In the genomic region with DNA sequence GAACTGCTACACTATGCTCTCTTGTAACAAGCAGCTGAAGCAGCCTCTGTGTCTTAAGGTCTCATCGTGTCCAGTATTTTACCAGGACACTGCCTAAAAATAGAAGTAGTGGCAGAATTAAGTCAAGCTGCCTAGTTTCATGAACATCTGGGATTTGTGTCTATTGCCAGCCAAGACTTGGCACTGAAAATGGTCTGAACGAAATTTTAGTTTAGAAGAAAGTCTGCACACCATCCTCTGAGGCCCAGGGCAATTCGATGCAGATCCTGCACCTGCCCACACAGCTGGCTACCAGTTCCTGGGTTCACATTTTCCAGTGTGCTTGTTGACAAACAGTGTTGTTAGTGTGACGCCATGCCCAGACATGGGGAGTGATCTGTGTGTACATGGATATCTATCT, we compare ENCODE assay signal across 18 mouse cellular contexts.
DNase-seq lines count a peak whose midpoint lies in the region; ATAC-seq and TF ChIP-seq lines count a peak whose summit lies in the region.
"Had no signal": no experiment of that assay in that cellular context is flagged by ENCODE, and none has a peak within 500 bp of the region (broad histone marks: within the 10 kb centered on the region; RNA-seq: fewer than 3 reads in every experiment).

No protein-coding gene starts in this region.

- 46% methylated on average over 4 of the region's 4 CpGs for WGBS in forebrain, embryonic 16.5 days
- 92% methylated on average over 4 of the region's 4 CpGs for WGBS in forebrain, embryonic 11.5 days
- 46% methylated on average over 4 of the region's 4 CpGs for WGBS in limb, embryonic 14.5 days
- 87% methylated on average over 4 of the region's 4 CpGs for WGBS in limb, embryonic 10.5 days
- 70% methylated on average over 4 of the region's 4 CpGs for WGBS in hindbrain, embryonic 13.5 days

- H3K4me3 ChIP-seq in forebrain, embryonic 16.5 days (replicated peaks; ENCODE audit: low read length): no peak overlapping the region
- no peak overlapping the region for H3K4me3 ChIP-seq in forebrain, embryonic 11.5 days (ENCODE audit: low read depth, low read length)
- H3K4me3 ChIP-seq in limb, embryonic 14.5 days (replicated peaks; ENCODE audit: low read length): no peak overlapping the region
- H3K4me3 ChIP-seq in limb, embryonic 10.5 days: no peak overlapping the region
- H3K4me3 ChIP-seq in hindbrain, embryonic 13.5 days: no peak overlapping the region
- H3K4me3 ChIP-seq: erythroblast, embryonic 14.5 days; neural tube, embryonic 15.5 days had no signal

- peaks cover 10% of the 10 kb centered on the region for H3K4me1 ChIP-seq in forebrain, embryonic 16.5 days (replicated peaks; ENCODE audit: control insufficient read depth, insufficient read depth, low read length)
- no peaks in the 10 kb centered on the region for H3K4me1 ChIP-seq in forebrain, embryonic 11.5 days (replicated peaks; ENCODE audit: control insufficient read depth, insufficient read depth, low read length)
- peaks cover 8% of the 10 kb centered on the region for H3K4me1 ChIP-seq in limb, embryonic 14.5 days (ENCODE audit: control insufficient read depth, insufficient read depth, low read length)
- 0 out of 2 replicates have a peak, but pooled peaks cover 5% of the 10 kb centered on the region for H3K4me1 ChIP-seq in limb, embryonic 10.5 days
- peaks cover 16% of the 10 kb centered on the region for H3K4me1 ChIP-seq in hindbrain, embryonic 13.5 days (replicated peaks)

- 0 out of 2 replicates have a peak, but pooled peaks have one; percentile 23 for ATAC-seq in forebrain, embryonic 16.5 days
- ATAC-seq in forebrain, embryonic 11.5 days (replicated peaks; ENCODE audit: low FRiP score): no peak
- ATAC-seq in limb, embryonic 14.5 days (ENCODE audit: low FRiP score, low read depth): no peak
- ATAC-seq in hindbrain, embryonic 13.5 days (ENCODE audit: low FRiP score): no peak
- ATAC-seq: liver, postnatal 0 days had no signal

- no peaks in the 10 kb centered on the region for H3K9me3 ChIP-seq in forebrain, embryonic 16.5 days (ENCODE audit: control insufficient read depth, low read length)
- no peaks in the 10 kb centered on the region for H3K9me3 ChIP-seq in forebrain, embryonic 11.5 days (ENCODE audit: control insufficient read depth, low read length)
- H3K9me3 ChIP-seq in limb, embryonic 14.5 days (ENCODE audit: control insufficient read depth, low read length): no peaks in the 10 kb centered on the region
- no peaks in the 10 kb centered on the region for H3K9me3 ChIP-seq in limb, embryonic 10.5 days (replicated peaks)
- H3K9me3 ChIP-seq in hindbrain, embryonic 13.5 days: no peaks in the 10 kb centered on the region
- H3K9me3 ChIP-seq: neural tube, embryonic 15.5 days had no signal

- no peaks in the 10 kb centered on the region for H3K36me3 ChIP-seq in forebrain, embryonic 16.5 days (ENCODE audit: control insufficient read depth, insufficient read depth)
- no peaks in the 10 kb centered on the region for H3K36me3 ChIP-seq in forebrain, embryonic 11.5 days (ENCODE audit: control insufficient read depth, insufficient read depth, low read length)
- H3K36me3 ChIP-seq in limb, embryonic 14.5 days (ENCODE audit: control insufficient read depth, insufficient read depth, low read length): no peaks in the 10 kb centered on the region
- no peaks in the 10 kb centered on the region for H3K36me3 ChIP-seq in limb, embryonic 10.5 days
- no peaks in the 10 kb centered on the region for H3K36me3 ChIP-seq in hindbrain, embryonic 13.5 days
- H3K36me3 ChIP-seq: neural tube, embryonic 15.5 days had no signal

- peak overlapping the region; percentile 36; the same call in 1 of the 2 replicates for H3K27ac ChIP-seq in forebrain, embryonic 16.5 days (ENCODE audit: low read length)
- no peak overlapping the region for H3K27ac ChIP-seq in forebrain, embryonic 11.5 days (ENCODE audit: low read depth, low read length)
- no peak overlapping the region for H3K27ac ChIP-seq in limb, embryonic 14.5 days (replicated peaks; ENCODE audit: low read depth, low read length)
- no peak overlapping the region for H3K27ac ChIP-seq in limb, embryonic 10.5 days
- H3K27ac ChIP-seq in hindbrain, embryonic 13.5 days: peak overlapping the region; percentile 65
- H3K27ac ChIP-seq: macrophage had no signal

- H3K9ac ChIP-seq in forebrain, embryonic 16.5 days (replicated peaks; ENCODE audit: low read depth, low read length): no peak overlapping the region
- no peak overlapping the region for H3K9ac ChIP-seq in forebrain, embryonic 11.5 days (ENCODE audit: low read length)
- no peak overlapping the region for H3K9ac ChIP-seq in limb, embryonic 14.5 days (ENCODE audit: low read depth, low read length, severe bottlenecking)
- no peak overlapping the region for H3K9ac ChIP-seq in hindbrain, embryonic 13.5 days
- H3K9ac ChIP-seq: liver, postnatal 0 days; neural tube, embryonic 15.5 days had no signal

- H3K4me2 ChIP-seq in forebrain, embryonic 16.5 days (ENCODE audit: low read length): no peak overlapping the region
- no peak overlapping the region for H3K4me2 ChIP-seq in forebrain, embryonic 11.5 days (ENCODE audit: low read depth, low read length, severe bottlenecking)
- H3K4me2 ChIP-seq in limb, embryonic 14.5 days (replicated peaks; ENCODE audit: low read depth, low read length, severe bottlenecking): no peak overlapping the region
- H3K4me2 ChIP-seq in hindbrain, embryonic 13.5 days: no peak overlapping the region

- H3K27me3 ChIP-seq in forebrain, embryonic 16.5 days (replicated peaks; ENCODE audit: control insufficient read depth, insufficient read depth, low read length): no peaks in the 10 kb centered on the region
- H3K27me3 ChIP-seq in forebrain, embryonic 11.5 days (ENCODE audit: control insufficient read depth, insufficient read depth, low read length): no peaks in the 10 kb centered on the region
- H3K27me3 ChIP-seq in limb, embryonic 14.5 days (ENCODE audit: control insufficient read depth, insufficient read depth, low read length): no peaks in the 10 kb centered on the region
- no peaks in the 10 kb centered on the region for H3K27me3 ChIP-seq in limb, embryonic 10.5 days (ENCODE audit: low read depth, poor library complexity, severe bottlenecking)
- no peaks in the 10 kb centered on the region for H3K27me3 ChIP-seq in hindbrain, embryonic 13.5 days
- H3K27me3 ChIP-seq: neural tube, embryonic 15.5 days had no signal

- TF ChIP-seq POLR2A in limb, embryonic 14.5 days (IDR thresholded peaks at IDR 0.05; ENCODE audit: borderline replicate concordance, extremely low read depth, insufficient read depth, insufficient read length): no peak

- DNase-seq in forebrain, embryonic 11.5 days (ENCODE audit: low spot score): no peak
- DNase-seq in limb, embryonic 14.5 days (ENCODE audit: low spot score): peak; percentile 42
- DNase-seq in limb, embryonic 10.5 days (ENCODE audit: low spot score): no peak
- DNase-seq in retina, adult 2 months (ENCODE audit: low read depth, low spot score): peak; percentile 6
- no peak for DNase-seq in retina, embryonic 14.5 days (ENCODE audit: low spot score)
- DNase-seq in urinary bladder, postnatal 4 days (ENCODE audit: low spot score in 2 of 2): no peak
- DNase-seq: adrenal gland, postnatal 10 days; cerebellum, adult 18-20 months; cerebellum, postnatal 36 days; kidney, adult 8-10 months; kidney, postnatal 36 days; liver; liver, postnatal 0 days had no signal

Comparison
In these comparisons a context has a peak if more than half of its experiments do, and no peak if none do; other contexts are left out.
1. H3K27ac ChIP-seq: peak in forebrain, embryonic 16.5 days (single experiment) and hindbrain, embryonic 13.5 days (single experiment); none in forebrain, embryonic 11.5 days (single experiment), limb, embryonic 14.5 days (single experiment) and limb, embryonic 10.5 days (single experiment).
2. DNase-seq: peak in limb, embryonic 14.5 days (single experiment) and retina, adult 2 months (single experiment); none in forebrain, embryonic 11.5 days (single experiment), limb, embryonic 10.5 days (single experiment), retina, embryonic 14.5 days (single experiment) and urinary bladder, postnatal 4 days (0 of 2).